Mouse (Mus musculus) bone marrow, adult 2 months (tissue): ENCODE results near the gene Exd1. TPM values are rescaled to one million over a fixed set of nuclear protein-coding genes. Genes with fewer than 3 reads are reported as not detected.

Experiments used
- H3K27ac ChIP-seq: fragments of 200-500 bp; 2 replicates; pipeline ENCODE4 v1.5.1; 2012; ENCODE audit warnings: low read depth, mild to moderate bottlenecking, control low read depth, inconsistent platforms, low read length; ENCODE audit not compliant: control insufficient read depth, poor library complexity, insufficient read depth
- H3K4me1 ChIP-seq: fragments of 200-500 bp; 2 replicates; pipeline ENCODE4 v1.6.1; 2011; ENCODE audit warnings: low read length; ENCODE audit not compliant: control insufficient read depth, insufficient read depth
- H3K4me3 ChIP-seq: fragments of 200-500 bp; replicated peaks from 2 replicates; pipeline ENCODE3; 2011; ENCODE audit warnings: mild to moderate bottlenecking, low read depth, low read length, control low read depth; ENCODE audit not compliant: control insufficient read depth
- CTCF ChIP-seq: fragments of 200-500 bp; IDR thresholded peaks from 2 replicates; pipeline ENCODE4 v1.5.1; 2011; ENCODE audit warnings: low read length, control low read depth; ENCODE audit not compliant: control insufficient read depth, insufficient read depth
- POLR2A ChIP-seq: fragments of 200-500 bp; IDR thresholded peaks from 2 replicates; pipeline ENCODE4 v1.6.1; 2011; ENCODE audit warnings: low read depth, mild to moderate bottlenecking, control low read depth, low read length, borderline replicate concordance; ENCODE audit not compliant: control insufficient read depth
- WGBS: fragments of 180-500 bp; shearing (Covaris S2); methylation state at CpG from one replicate; pipeline ENCODE4 v1.1.7; 2018; 5-methylcytosine and 5-hydroxymethylcytosine counted together
- polyA plus RNA-seq: library from polyadenylated mRNA; stranded (reverse); fragments of >200 nt; gene quantifications from 2 replicates; pipeline ENCODE4 v1.2.4, GENCODE M21; 2011; ENCODE audit warnings: low replicate concordance; ENCODE audit not compliant: missing spikeins, insufficient read depth, insufficient read length

Exd1 gene
- polyA plus RNA-seq, 1 experiment: 1.0 TPM

DNA sequence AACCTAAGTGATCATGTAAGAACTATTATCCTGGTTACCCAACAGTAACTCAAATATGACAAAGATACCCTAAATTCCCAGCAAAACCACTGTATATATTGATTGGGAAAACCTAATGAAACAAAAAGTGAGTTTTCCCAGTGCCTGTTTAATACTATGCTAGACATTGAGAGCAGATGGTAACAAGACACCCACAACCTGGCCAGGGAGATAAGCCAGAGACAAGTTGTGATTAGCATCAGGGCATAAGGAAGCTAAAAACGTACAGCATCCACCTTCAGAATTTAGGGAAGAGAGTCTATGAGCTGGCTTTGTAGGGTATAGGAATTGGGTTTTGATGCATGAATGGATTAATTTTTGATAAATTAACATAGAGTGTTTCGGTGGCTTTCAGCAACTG, 2.3 kb upstream of the Exd1 start:
- 76% methylated on average over 2 of the region's 2 CpGs for WGBS
- no peak overlapping the region for H3K27ac ChIP-seq
- H3K4me1 ChIP-seq: no peaks in the 10 kb centered on the region
- TF ChIP-seq POLR2A: no peak
- no peak overlapping the region for H3K4me3 ChIP-seq

DNA sequence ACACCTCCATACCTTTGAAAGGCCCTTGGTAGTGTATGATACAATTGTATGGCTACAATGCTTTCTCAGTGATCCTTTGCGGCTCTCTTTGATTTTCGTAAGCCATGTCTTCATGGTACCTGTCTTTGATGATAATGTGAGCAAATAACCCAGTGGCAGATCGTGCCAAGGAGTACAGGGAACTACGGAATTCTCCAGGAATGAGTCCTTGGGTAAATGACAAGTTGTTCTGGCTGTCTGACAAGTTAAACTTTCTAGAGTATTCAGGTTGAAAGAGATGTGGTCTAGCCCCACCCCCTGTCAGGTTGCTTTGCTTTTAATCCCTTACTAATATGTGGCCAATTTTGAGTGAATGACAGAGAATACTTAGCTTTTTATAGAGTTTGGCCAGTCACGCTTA, 1.3 kb upstream of the Exd1 start:
- 92% methylated on average over 5 of the region's 5 CpGs for WGBS
- Histone ChIP-seq H3K27ac (no peak overlapping the region), H3K4me3 (no peak overlapping the region), H3K4me1 (no peaks in the 10 kb centered on the region)
- TF ChIP-seq CTCF (no peak), POLR2A (no peak)

DNA sequence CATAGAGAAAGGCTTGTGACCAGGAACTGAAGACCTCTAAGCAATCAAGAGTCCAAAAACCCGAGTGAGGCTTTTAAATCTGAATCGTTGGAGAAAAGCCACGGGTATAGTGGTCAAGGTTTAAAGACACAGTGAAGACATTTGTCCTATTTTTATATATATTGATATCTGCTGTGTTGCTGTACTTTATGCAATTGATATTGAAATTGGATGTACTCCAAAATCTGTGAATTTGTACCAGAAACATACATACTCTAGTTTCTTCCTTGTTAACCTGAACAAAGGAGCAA, 889 bp upstream of the Exd1 start:
- H3K4me1 ChIP-seq: no peaks in the 10 kb centered on the region
- WGBS: 2% methylated on average over 3 of the region's 3 CpGs
- H3K4me3 ChIP-seq: peak overlapping the region; percentile 86
- no peak for TF ChIP-seq CTCF
- TF ChIP-seq POLR2A: no peak
- no peak overlapping the region for H3K27ac ChIP-seq

DNA sequence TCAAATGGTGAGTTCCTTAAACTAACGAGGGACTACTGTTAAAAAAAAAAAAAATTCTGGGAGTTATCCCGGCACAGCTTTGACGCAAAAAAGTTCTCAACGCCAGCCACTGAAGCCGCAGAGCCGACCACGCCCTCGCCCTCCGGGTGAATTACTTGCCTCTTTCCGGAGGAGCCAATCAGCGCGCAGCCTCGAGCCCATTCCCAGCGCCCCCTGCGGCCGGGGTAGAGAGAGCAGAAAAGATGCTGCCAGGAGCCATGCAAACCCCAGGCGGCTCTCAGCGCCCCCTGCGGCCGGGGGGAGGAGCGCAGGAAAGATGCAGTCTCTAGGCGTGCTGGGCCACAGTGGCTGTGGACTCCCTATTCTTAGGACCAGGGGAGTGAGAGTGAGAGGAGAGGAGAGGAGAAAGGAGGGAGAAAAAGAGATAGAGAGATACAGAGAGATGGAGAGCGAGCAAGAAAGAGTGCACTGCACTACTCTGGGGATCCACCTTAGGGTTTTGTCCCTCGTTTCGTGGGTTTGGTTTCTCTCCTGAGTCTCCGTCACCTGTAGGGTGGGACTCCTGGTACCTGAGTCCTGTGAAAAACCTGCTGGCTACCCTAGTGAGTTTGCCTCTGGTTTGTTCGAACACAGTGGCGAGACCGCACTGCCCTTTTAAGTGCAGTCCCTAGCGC, 442 bp downstream of the Exd1 start:
- H3K4me3 ChIP-seq: peak overlapping the region; percentile 66
- WGBS: 1% methylated on average over 30 of the region's 30 CpGs
- TF ChIP-seq POLR2A (0 out of 2 replicates have a peak, but pooled peaks have one; percentile 22), CTCF (peak; percentile 78)

DNA sequence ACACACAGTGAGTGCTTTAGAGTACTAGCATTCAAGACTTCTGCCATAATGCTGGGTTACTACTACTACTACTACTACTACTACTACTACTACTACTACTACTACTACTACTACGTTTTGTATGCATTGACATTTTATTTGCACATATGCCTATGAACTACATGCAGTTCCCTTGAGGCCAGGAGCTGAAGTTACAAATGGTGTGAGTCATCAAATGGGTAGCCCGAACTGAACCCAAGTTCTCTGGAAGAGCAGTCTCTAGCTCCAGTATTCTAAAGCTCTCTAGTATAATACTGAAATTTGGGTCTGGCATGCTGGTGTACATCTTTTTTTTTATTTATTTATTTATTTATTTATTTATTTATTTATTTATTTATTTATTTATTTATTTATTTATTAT, 3.8 kb downstream of the Exd1 start:
- Histone ChIP-seq H3K27ac (no peak overlapping the region), H3K4me3 (no peak overlapping the region), H3K4me1 (no peaks in the 10 kb centered on the region)
- no peak for TF ChIP-seq CTCF
- TF ChIP-seq POLR2A: no peak
- WGBS: 63% methylated on average over 2 of the region's 2 CpGs

More for the DNA sequence above, 442 bp downstream of the Exd1 start:
- Histone ChIP-seq H3K4me1 (no peaks in the 10 kb centered on the region), H3K27ac (peak overlapping the region; percentile 78)

DNA sequence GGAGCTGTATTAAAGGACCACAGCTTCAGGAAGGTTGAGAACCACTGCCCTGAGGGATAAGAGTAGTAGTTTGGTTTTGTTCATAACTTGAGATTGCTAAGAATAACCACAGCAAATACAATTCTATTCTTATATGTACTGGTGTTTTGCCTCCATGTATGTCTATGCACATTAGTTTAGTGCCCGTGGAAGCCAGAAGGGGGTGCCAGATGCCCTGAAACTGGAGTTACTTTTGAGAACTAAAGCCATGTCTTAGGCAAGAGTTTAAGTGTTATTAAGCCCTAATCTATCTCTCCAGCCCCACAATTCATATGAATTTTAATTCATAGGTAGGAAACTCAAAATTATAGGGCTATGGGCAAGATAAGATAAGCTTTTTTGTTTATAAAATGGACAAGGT, 5.3 kb downstream of the Exd1 start:
- TF ChIP-seq POLR2A (no peak), CTCF (peak; percentile 63)
- no peak overlapping the region for H3K4me3 ChIP-seq
- H3K27ac ChIP-seq: no peak overlapping the region
- no peaks in the 10 kb centered on the region for H3K4me1 ChIP-seq
- 8% methylated on average over 1 of the region's 1 CpGs for WGBS

DNA sequence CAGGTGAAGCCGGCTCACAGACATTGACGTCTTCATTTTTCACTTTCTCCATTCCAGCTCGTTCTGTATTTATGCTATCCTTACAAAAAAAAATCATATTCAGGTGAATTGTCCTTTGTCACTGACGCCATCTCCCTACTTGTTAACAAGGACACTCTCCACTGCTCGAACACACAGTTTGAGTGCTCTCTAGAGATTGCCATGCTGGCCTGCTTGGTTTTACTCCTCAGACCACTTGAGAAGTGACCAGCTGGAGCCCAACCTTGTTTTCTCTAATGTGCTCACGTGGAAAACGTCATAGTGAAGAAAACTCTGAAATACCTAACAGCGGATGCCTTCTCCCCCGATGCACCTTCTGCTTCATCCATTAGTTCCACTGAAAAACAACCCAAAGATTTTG, 8.6 kb downstream of the Exd1 start:
- no peak overlapping the region for H3K27ac ChIP-seq
- no peak overlapping the region for H3K4me3 ChIP-seq
- H3K4me1 ChIP-seq: no peaks in the 10 kb centered on the region
- 84% methylated on average over 9 of the region's 9 CpGs for WGBS
- TF ChIP-seq POLR2A: no peak
- TF ChIP-seq CTCF: no peak

DNA sequence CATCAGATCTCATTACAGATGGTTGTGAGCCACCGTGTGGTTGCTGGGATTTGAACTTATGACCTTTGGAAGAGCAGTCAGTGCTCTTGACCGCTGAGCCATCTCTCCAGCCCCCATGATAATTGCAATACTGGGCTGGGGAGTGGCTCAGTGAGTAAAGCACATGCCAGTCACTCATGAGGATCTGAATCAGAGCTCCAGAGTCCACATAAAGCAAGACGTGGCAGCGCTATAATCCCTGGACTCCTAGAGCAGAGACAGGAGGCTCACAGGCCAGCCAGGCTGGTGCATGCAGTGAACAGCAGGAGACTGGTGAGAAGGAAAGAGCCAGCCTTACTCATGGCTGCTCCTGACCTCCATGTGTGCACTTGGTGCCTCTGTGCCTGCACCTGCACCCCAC, 22.0 kb downstream of the Exd1 start:
- WGBS: 80% methylated on average over 4 of the region's 4 CpGs
- TF ChIP-seq CTCF: no peak
- TF ChIP-seq POLR2A: no peak
- no peak overlapping the region for H3K27ac ChIP-seq
- no peak overlapping the region for H3K4me3 ChIP-seq
- no peaks in the 10 kb centered on the region for H3K4me1 ChIP-seq

DNA sequence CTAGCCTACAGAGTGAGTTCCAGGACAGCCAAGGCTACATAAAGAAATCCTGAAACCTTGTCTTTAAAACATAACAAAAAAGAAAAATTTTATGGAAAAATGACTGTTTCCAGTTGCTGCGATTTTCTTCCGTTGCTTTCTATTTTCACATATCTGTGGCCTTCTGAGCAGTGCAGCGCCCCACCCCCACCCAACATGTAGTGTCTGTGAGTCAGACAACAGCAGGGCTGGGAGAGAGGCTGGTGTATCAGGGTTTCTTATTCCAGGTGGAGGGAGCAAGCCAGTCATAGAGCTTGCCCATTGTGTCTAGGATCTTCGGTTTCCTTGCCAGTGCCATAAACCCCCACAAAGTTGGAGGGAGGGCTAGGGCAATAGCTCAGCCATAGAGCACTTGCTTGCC, 23.6 kb downstream of the Exd1 start:
- H3K4me3 ChIP-seq: no peak overlapping the region
- 73% methylated on average over 4 of the region's 4 CpGs for WGBS
- no peak overlapping the region for H3K27ac ChIP-seq
- no peak for TF ChIP-seq CTCF
- TF ChIP-seq POLR2A: no peak
- no peaks in the 10 kb centered on the region for H3K4me1 ChIP-seq
